Mouse (Mus musculus): ENCODE results near the gene Sf3b4.

DNA sequence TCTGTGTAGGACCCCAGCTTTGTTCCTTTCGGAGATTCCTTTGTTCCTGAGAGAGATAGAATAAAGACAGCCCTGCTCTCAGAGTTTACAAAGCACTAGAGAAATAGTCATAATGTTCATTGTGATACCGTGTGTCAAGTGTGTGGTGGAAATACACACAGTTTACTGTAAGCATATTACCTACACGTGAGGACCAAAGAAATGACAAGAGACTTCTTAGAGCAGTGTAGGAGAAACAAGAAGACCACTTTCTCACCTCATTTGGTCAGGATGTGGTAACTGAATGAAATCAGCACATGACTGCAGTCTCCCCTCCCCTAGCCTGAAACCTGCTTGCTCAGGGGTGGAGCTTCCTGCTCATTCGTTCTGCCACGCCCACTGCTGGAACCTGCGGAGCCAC is 26.0 kb downstream of the Sf3b4 start:
- TF ChIP-seq CTCF (IDR thresholded peaks at IDR 0.05; ENCODE audit: insufficient read depth, low read length) = no peak
- TF ChIP-seq POLR2A (IDR thresholded peaks at IDR 0.05; ENCODE audit: borderline replicate concordance, extremely low read depth, low read depth, low read length) = no peak

Measured in lung, adult 2 months (tissue).